Mouse (Mus musculus): ENCODE data around the gene St3gal2. TPM values are rescaled to one million over a fixed set of nuclear protein-coding genes. Genes with fewer than 3 reads are reported as not detected.
A peak's percentile ranks its signal among the peaks of the same experiment; 100 is the strongest.
"Not testable (repeated sequence)": the region's sequence is repeated elsewhere in the genome, so short reads cannot be mapped to it uniquely, and the experiment has no call there.

St3gal2 gene
- total and polyA plus RNA-seq, 3 experiments, result 14.2 to 29.5 (median 19.4) TPM

DNA sequence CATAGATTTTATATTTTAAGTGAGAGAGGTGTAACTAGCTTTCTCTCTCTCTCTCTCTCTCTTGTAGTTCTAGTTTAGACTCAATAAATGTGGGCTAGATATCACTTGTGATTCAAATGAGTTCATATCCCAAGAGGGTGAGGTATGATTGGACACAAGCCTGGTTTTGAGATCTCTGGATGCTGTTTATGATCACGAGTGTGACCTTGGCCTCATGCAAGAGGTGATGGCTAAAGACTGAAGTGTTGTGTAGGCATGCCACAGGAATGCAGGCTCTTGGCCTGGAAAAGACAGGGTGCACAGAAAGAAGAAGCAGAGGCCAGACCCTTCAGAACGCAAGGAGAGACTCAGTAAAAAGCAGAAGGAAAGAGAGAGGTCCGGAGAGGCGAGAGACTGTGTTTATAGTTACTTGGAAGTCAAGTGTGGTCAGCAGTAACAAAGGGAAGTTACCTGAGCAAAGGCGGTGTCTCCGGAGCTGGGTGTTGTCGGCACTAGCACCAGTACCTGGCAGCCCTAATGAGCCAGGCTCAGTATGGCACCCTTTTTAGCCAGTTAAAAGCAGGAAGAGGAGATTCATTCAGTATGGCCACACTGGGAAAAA is 24.7 kb downstream of the St3gal2 start:
- no peak for DNase-seq

DNA sequence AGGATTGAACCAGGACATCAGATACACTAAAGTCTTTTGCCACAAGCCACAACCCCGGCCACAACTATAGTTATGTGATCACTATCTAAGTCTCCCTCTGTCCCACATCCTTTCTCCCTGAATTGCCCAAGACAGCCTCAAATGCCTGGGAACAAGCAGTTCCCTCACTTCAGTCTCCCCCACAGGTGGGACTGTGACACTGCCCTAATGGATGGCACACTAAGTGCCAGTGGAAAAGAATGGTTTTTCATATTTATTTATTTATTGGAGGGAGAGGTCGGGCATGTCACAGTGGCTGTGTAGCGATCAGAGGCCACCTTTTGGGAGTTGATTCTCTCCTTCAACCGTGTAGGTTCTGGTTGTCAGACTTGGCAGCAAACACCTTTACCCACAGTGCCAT is 26.0 kb downstream of the St3gal2 start:
- DNase-seq, result no peak

- DNase-seq, result peak; percentile 39
Measured at GRCm38 (mm10) chr8:110950065-110950484, 30.4 kb downstream of the St3gal2 start.

DNA sequence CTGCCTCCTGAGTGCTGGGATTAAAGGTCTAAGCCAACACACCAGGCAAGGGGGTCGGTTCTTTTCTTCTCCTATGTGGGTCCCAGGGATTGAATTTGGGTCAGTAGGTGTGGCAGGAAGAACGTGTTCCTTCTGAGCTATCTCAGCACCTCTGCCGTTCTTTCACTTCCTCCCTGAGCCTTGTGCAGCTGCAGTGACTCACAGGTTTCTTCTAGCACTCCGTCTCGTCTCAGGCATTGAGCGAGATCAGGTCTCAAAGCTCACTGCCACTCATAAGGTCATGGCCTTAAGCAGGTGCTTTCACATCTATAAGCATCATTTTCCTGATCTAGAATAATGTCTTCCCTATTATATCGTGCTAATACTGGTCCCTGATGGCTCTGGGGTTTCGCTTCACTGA is 35.1 kb downstream of the St3gal2 start:
- no peak for DNase-seq

- DNase-seq, result no peak
Measured at GRCm38 (mm10) chr8:110956619-110957450, 37.1 kb downstream of the St3gal2 start.

- no peak for DNase-seq
Measured at GRCm38 (mm10) chr8:110957471-110957870, 37.7 kb downstream of the St3gal2 start.

- DNase-seq, result no peak
Measured at GRCm38 (mm10) chr8:110958135-110958534, 38.4 kb downstream of the St3gal2 start.

- DNase-seq, result not testable (repeated sequence)
Measured at GRCm38 (mm10) chr8:110958553-110958952, 38.8 kb downstream of the St3gal2 start.

DNA sequence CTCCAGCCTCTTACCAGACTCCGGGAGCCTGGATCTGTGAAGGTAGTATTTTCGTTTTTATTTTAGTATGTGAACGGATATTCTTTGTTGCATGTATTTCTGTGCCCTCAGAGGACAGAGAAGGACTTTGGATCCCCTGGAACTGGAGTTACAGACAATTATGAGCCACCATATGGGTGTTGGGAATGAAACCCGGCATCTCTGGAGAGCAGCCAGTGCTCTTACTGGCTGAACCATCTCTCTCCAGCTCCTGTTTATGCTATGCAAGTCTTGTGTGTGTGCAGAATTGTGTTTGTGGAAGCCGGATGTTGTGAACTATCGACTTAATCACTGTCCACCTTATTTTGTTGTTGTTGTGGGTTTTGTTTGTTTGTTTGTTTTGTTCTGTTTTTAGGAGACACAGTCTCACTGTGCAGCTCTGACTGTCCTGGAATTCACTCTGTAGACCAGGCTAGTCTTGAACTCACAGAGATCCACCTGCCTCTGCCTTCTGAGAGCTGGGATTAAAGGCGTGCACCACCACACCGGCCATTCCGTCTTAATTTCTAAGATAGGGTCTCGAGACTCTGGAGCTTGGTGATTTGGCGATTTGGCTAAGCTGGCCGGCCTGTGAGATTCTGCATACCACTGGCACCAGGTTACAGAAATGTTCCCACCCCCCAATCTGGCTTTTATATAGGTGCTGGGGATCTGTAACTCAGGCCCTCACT is 39.5 kb downstream of the St3gal2 start:
- DNase-seq, result no peak

- DNase-seq, result no peak
Measured at GRCm38 (mm10) chr8:110959906-110960305, 40.2 kb downstream of the St3gal2 start.

GRCm38 (mm10) chr8:110963051-110963450 is 43.3 kb downstream of the St3gal2 start:
- no peak for DNase-seq

GRCm38 (mm10) chr8:110964666-110965065 is 44.9 kb downstream of the St3gal2 start:
- DNase-seq, result no peak

DNA sequence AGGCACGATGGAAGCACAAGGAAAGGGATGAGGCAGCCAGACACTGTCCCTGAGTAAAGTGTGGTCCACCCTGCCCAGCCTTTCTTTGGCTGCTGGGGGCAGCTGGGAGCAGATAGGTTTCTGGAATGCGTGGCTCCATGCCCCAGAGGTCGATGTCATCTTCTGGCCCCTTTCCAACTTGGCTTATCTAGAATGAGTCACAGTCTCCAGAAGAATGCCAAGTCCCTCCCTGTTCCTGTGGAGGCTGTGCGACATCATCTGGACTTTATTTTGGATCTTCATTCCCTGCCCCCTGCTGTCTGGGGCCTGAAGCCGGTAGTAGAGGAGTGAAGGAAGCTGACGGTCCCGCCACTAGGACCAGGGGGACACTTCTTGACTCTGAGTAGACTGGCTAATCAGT is 45.9 kb downstream of the St3gal2 start:
- DNase-seq, result peak; percentile 93

GRCm38 (mm10) chr8:110966586-110966985 is 46.9 kb downstream of the St3gal2 start:
- peak; percentile 43 for DNase-seq

DNA sequence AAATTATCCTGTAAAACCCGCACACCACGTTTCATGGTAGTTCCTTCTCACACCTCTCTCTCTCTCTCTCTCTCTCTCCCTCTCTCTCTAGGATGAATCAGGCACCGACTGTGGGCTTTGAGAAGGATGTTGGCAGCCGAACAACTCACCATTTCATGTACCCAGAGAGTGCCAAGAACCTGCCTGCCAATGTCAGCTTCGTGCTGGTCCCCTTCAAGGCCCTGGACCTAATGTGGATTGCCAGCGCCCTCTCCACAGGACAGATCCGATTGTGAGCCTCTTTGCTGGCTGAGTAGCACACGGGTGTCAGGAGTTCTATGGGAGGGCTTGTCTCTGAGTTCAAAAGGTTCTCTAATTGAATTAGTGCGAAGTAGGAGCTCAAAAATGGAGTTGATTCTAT is 47.6 kb downstream of the St3gal2 start:
- DNase-seq, result peak; percentile 47

- peak; percentile 96 for DNase-seq
Measured at GRCm38 (mm10) chr8:110969910-110970770, 50.4 kb downstream of the St3gal2 start.

GRCm38 (mm10) chr8:110976532-110976931 is 56.8 kb downstream of the St3gal2 start:
- DNase-seq, result not testable (repeated sequence)

- DNase-seq, result not testable (repeated sequence)
Measured at GRCm38 (mm10) chr8:110977987-110978386, 58.3 kb downstream of the St3gal2 start.

DNA sequence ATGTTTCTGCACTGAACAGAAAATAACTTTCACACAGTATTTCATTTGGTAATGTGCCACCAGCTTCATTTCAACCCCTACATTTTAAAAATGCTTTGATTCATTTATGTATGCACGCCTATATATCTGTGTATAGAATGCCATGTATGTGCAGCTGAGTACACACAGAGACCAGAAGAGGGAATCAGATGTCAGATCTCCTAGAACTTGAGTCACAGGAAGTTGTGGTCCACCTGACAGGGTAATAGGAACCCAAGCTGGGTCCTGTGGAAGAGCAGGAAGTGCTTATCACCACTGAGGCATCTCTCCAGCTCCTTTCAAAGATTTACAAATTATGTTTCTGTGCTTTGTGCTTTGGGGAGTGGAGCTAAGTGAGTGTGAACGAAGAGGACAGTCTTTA is 61.6 kb downstream of the St3gal2 start:
- DNase-seq, result no peak

DNA sequence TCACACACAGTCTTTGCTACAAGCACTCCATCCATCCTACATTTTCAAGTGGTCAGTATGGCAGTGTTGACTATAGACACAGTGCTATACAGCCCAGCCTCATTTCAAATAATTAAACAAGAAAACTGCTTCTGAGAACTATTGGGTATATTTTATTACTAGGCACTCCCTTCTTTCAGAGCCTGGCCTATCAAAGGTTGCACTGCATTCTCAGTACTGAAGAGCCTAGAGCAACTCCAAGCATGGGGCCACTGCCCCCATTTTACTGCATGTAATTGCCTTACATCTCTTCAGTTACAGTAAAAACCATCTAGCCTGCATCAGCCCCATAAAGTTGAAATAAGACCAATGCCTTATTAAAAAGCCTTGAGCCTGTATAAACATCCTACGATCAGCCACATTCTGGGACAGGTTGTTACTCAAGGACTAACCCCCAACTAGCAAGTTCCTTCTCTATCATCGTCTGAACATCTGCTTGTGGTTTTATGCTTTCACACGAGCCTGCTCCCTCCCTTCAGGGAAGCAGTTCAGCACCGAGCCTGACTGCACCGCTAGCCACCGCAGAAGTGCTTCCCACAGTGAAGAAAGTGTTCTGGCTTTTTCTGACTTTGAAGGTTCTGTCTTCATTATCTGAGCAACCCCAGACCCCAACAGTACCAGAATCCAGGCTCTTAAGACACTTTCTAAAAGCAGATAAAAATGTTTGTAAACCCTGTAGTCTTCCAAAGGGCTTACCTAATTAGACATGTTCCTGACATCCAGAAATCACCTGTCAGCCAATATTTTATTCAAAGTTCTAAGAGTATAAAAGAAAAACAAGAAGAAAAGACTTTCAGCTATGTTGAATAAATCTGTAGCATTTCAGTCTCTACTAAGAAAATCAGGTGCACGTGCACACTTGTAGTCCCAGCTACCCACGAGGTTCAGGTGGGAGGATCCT is 68.4 kb downstream of the St3gal2 start:
- DNase-seq, result no peak

GRCm38 (mm10) chr8:110990017-110990416 is 70.3 kb downstream of the St3gal2 start:
- DNase-seq, result no peak
